10 mouse cellular contexts compared by ENCODE assay signal in the genomic region with DNA sequence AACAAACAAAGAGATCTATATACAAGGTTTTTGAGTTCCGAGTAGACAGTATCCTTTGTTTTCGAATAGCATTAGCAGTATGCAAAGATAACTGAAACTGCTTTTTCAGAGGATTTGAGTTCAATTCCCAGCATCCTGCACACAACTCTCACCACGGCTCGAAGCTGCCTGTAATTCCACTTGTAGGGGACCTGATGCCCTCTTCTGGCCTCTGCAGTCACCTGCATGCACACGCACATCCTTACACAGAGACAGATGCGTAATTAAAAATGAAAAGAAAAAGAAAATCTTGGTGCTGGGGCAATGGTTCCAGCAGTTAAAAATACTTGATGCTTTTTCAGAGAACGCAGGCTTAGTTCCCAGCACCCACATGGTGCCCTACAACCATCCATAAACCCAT.
DNase-seq lines count a peak whose midpoint lies in the region; ATAC-seq and TF ChIP-seq lines count a peak whose summit lies in the region.
"Had no signal": no experiment of that assay in that cellular context is flagged by ENCODE, and none has a peak within 500 bp of the region (broad histone marks: within the 10 kb centered on the region; RNA-seq: fewer than 3 reads in every experiment).

No protein-coding gene starts in this region.

- H3K27me3 ChIP-seq in liver, adult 2 months (ENCODE audit: control insufficient read depth, insufficient read depth, low read length) = no peaks in the 10 kb centered on the region
- no peaks in the 10 kb centered on the region for H3K27me3 ChIP-seq in liver, embryonic 12.5 days (replicated peaks)
- H3K27me3 ChIP-seq: hindbrain, embryonic 15.5 days had no signal

- H3K9me3 ChIP-seq in liver, embryonic 12.5 days (replicated peaks) = no peaks in the 10 kb centered on the region
- H3K9me3 ChIP-seq: hindbrain, embryonic 15.5 days; limb, embryonic 13.5 days had no signal

- no peak overlapping the region for H3K9ac ChIP-seq in liver, adult 2 months (ENCODE audit: low read depth, low read length)
- no peak overlapping the region for H3K9ac ChIP-seq in liver, embryonic 12.5 days
- H3K9ac ChIP-seq: hindbrain, embryonic 15.5 days; limb, embryonic 13.5 days had no signal

- H3K4me1 ChIP-seq in liver, adult 2 months (ENCODE audit: control insufficient read depth, insufficient read depth, low read length) = no peaks in the 10 kb centered on the region
- H3K4me1 ChIP-seq in liver, embryonic 12.5 days = no peaks in the 10 kb centered on the region
- H3K4me1 ChIP-seq: hindbrain, embryonic 15.5 days; limb, embryonic 13.5 days had no signal

- H3K4me3 ChIP-seq in liver, adult 2 months (ENCODE audit: insufficient read depth, low read depth, low read length) = no peak overlapping the region
- H3K4me3 ChIP-seq in liver, embryonic 12.5 days = no peak overlapping the region
- H3K4me3 ChIP-seq: hindbrain, embryonic 15.5 days; limb, embryonic 13.5 days had no signal

- no peaks in the 10 kb centered on the region for H3K79me2 ChIP-seq in liver, adult 2 months (ENCODE audit: control insufficient read depth, insufficient read depth, low read length)

- no peaks in the 10 kb centered on the region for H3K36me3 ChIP-seq in liver, adult 2 months (ENCODE audit: control insufficient read depth, insufficient read depth, low read length)
- no peaks in the 10 kb centered on the region for H3K36me3 ChIP-seq in liver, embryonic 12.5 days
- H3K36me3 ChIP-seq: hindbrain, embryonic 15.5 days; limb, embryonic 13.5 days had no signal

- no peak for TF ChIP-seq POLR2A in liver, adult 2 months (IDR thresholded peaks at IDR 0.05; ENCODE audit: extremely low read depth, insufficient read depth, low read length)

- peak; percentile 72 for TF ChIP-seq CTCF in liver, adult 2 months (IDR thresholded peaks at IDR 0.05; ENCODE audit: low read depth, low read length)

- H3K4me2 ChIP-seq in liver, embryonic 12.5 days = no peak overlapping the region
- H3K4me2 ChIP-seq: hindbrain, embryonic 15.5 days; limb, embryonic 13.5 days had no signal

- ATAC-seq in CD4-positive, CD25-positive, alpha-beta regulatory T cell, adult 4 months = no peak
- ATAC-seq in liver, embryonic 12.5 days = no peak

- DNase-seq in CD4-positive, CD25-positive, alpha-beta regulatory T cell, adult 2 months (ENCODE audit: low read depth, low spot score) = peak; percentile 37
- DNase-seq in liver, adult 2 months (ENCODE audit: extremely low read depth, low read depth, low spot score) = peak; percentile 18
- DNase-seq in ZHBTc4 (ENCODE audit: low read depth, low spot score) = peak; percentile 35
- peak; percentile 27 for DNase-seq in naive thymus-derived CD4-positive, alpha-beta T cell, adult 2 months (ENCODE audit: low read depth)
- no peak for DNase-seq in neural tube, embryonic 10.5 days (ENCODE audit: extremely low spot score, low spot score)
- DNase-seq in layer of hippocampus, postnatal 36 days = no peak

- WGBS in liver, adult 2 months = 60% methylated on average over 7 of the region's 7 CpGs
- 39% methylated on average over 7 of the region's 7 CpGs for WGBS in liver, embryonic 12.5 days (ENCODE audit: insufficient replicate concordance)

- H3K27ac ChIP-seq in liver, adult 2 months (replicated peaks; ENCODE audit: insufficient read depth, low read depth, low read length) = no peak overlapping the region
- H3K27ac ChIP-seq in liver, embryonic 12.5 days = no peak overlapping the region
- H3K27ac ChIP-seq: hindbrain, embryonic 15.5 days; limb, embryonic 13.5 days had no signal

Comparison
In these comparisons a context has a peak if more than half of its experiments do, and no peak if none do; other contexts are left out.
1. DNase-seq: peak in CD4-positive, CD25-positive, alpha-beta regulatory T cell, adult 2 months (single experiment), liver, adult 2 months (single experiment), ZHBTc4 (single experiment) and naive thymus-derived CD4-positive, alpha-beta T cell, adult 2 months (single experiment); none in neural tube, embryonic 10.5 days (single experiment) and layer of hippocampus, postnatal 36 days (0 of 2).